Mouse (Mus musculus) neutrophil, adult 5-6 weeks (primary cell): ENCODE results near the gene Nr2c1. TPM values are rescaled to one million over a fixed set of nuclear protein-coding genes. Genes with fewer than 3 reads are reported as not detected.
A peak's percentile ranks its signal among the peaks of the same experiment; 100 is the strongest.

Source experiments
- ATAC-seq: fragments of 151-379, 151-347 bp; 2 replicates; pipeline ENCODE4 v1.8.0; 2017; ENCODE audit warnings: mild to moderate bottlenecking, moderate TSS enrichment; ENCODE audit not compliant: insufficient number of reproducible peaks, poor library complexity, low FRiP score, severe bottlenecking; ENCODE audit errors: extremely low read depth
- total RNA-seq: library from RNA; stranded (forward); fragments of 200-1000 nt; gene quantifications from 2 replicates; pipeline ENCODE4 v1.2.3, GENCODE M21; 2017

The Nr2c1 gene
- total RNA-seq, 1 experiment from 2014 or later = 3.3 TPM

- no peak for ATAC-seq
Measured at GRCm38 (mm10) chr10:94174652-94175051, 26.8 kb downstream of the Nr2c1 start.

- ATAC-seq = no peak
Measured at GRCm38 (mm10) chr10:94183199-94183598, 35.4 kb downstream of the Nr2c1 start.

DNA sequence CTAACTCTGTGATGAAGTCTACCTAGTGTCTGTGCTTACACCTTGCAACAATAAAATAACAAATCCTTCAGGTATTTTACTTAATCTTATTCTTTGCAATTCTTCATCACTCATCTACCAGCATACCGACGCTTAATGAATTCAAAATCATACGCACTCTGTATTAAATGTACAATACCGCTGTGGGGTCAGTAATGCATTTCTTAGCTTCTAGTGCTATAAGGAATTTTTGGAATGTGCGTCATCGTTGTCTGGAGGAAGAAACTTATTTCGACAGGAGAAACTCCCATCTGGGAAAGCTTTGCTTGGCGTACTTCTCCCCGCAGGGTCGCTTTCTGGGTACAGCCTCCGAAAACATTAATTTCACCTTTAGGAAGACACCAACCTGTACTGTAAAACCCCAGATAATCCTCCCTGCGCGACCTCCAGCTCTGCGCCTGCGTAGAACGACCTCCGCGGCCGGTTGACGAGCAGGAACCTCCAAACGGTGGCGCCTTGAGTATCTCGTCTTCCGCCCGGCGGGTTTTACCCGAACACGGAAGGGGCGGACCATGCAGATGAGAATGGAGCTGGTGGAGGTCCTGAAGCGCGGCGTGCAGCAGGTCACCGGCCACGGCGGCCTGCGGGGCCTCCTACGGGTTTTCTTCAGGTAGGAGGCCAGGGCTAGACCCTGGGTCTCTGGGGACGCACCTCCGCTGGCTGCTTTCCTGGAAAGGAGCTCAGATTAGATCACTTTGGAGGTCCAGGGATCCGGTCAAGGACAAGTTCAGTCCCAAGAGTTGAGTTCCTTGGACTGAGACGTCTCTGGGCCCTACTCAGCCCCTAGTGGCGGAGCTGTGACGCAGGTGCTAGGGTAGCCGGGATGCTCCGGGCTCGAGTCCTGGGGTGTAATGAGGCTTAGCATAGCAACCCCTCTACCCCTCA lies 50.9 kb downstream of the Nr2c1 start, which contains the start of gene Ndufa12:
Gene Ndufa12, plus strand, starts transcription at position 239 of the 924 bp plus-strand sequence.
- peak; percentile 98 for ATAC-seq

DNA sequence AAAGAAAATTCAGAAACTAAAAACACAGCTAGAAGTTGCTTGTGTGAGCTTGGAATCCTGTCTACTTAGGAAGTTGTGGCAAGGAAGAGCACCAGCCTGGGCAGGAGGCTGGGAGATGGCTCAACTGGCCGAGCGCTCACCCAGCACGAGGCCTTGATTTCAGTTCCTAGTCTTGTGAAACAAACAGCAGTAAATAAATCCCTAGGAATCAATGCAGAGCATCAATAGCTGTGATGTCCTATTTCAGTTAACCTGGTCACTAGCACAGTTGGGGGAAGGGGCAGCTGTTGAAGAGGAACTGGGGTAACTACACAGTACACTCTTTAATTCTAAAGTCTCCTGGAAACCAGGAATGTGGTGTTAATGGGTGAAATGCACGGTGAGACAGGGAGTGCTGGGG lies 57.1 kb downstream of the Nr2c1 start:
- no peak for ATAC-seq

DNA sequence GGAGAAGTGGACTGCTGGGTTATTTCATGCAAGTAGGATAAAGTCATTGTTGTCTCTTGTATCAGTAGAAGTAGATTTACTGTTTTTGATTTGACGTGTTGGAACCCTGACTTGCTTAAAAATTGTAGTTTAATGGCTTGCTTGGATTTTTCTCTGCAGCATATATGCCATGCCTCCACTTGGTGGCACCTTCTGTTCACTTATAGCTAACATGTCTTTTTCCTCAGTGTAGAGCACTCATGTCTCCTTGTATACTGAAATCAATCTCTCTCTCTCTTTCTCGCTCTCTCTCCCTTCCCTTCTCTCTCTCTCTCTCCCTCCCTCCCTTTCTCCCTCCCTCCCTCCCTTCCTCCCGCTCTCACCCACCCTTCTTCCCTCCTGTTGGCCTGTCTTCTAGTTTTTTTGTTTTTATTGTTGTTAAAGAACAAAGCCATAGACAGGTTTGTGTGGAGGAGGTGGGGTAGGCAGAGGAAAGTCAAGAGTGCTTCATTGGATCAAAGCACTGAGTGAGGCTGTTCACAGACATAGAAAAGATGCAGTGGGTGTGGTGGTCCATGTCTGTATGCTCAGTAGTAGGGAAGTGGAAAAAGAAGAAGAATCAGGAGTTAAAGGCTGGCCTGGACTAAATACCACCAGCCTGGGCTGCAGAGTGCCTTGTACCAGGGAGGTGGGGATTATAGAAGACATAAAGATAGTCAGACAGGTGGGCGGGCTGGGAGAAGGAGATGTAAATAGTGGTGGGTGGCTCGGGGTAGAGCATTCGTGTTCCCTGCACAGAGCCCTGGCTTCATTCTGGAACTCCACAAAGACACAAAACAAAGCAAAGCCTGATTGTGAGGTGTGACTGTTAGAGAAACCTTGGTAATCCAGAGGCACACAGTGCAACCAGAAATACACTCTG lies 63.1 kb downstream of the Nr2c1 start:
- no peak for ATAC-seq

DNA sequence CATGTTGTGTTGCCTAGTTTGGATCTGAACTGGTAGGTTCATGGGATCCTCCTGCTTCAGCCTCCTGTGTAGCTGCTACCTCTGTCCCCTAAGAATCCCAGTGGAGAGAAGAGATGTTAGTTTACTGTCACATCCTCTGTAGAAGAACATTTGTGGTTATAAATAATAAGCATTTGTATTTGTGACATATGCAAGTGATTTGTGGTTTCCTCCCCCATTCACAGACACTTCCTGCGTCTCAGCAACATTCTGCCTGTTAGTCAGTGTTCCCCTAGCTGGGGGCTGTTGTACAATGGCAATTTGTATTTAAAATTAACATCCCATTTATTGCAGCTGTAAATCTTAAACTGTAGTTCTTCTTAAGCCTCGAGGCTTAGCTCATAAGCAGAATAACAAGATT lies 63.9 kb downstream of the Nr2c1 start:
- no peak for ATAC-seq

- ATAC-seq = no peak
Measured at GRCm38 (mm10) chr10:94225026-94225750, 77.4 kb downstream of the Nr2c1 start.

DNA sequence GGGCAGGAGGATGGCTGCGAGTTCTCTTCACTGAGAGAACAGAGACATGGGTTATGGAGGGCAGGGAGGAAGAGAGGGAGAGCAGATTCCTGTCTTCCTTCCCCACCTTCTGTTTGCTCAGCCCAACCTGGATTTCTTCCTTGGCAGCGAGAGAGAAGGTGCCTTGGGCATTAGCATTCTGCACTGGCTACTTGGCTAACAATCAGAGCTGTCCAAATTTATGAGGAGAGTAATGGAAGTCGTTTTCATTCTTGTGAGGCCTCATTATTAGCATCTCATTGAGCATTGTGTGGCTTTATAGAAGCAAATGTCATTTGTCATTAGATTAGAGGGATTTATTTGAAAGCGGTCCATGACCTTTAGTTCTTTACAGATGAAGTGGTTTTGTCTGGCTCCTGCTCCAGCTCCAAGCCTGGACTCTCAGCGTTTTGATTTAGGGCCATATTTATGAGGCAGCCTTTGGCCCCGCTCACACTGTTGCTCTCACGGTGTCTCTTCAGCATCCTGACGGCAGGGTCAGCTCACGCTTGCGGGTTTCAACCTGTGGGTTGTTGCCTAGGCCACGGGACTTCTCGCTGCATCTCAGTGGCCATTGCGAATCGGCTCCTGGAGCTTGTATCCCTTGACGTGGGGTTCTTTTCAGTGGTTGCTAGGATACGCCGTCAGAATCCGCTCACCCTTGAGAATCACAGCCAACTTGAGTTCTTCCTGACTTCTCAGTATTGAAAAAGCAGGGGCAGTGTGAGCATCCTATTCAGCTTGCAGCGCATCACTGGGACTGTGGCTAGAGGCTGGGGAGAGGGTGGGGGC lies 82.6 kb downstream of the Nr2c1 start:
- no peak for ATAC-seq

DNA sequence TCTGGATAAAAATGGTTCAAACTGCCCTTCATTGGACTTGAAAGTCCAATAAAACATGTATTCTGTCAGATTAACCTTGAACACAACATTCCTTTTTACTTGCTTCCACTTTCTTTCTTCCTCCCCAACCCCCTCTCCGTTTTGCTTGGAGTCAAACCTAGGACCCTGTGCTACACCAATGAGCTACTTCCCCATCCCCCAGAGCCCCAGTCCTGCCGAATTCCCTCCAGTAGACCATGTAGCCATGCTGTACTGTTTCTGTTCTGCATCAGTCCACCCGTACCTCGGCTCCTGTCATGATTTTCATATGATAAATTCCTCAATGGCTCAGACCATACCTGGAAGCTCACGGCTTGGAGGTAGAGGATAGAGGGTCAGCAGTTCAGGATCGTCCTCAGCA lies 83.2 kb downstream of the Nr2c1 start:
- ATAC-seq = no peak

DNA sequence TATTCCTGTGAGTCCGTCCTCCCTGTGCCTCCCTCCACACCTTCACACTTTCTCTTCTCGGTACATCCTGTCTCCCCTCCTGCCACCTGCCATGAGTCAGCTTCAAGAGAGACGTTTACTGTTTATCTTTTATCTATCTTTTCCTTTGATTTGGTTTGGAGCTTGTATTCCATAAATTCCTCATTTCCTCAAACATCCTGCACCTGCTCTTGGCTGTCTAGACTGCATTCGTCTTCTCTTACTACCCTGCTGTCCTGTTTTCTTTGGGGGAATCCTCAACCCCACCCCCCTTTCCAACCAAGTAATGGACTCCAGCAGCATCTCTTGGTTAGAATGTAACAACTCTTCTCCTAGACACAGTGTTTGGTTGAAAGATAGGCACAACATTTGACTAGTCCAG lies 87.4 kb downstream of the Nr2c1 start:
- ATAC-seq = no peak

- ATAC-seq = no peak
Measured at GRCm38 (mm10) chr10:94241346-94241745, 93.5 kb downstream of the Nr2c1 start.

Other genes starting within 250 kb of the Nr2c1 start
- 8.3 and 9.4 TPM in 2 replicates for gene Vezt, start 112.2 kb upstream of the Nr2c1 start, total RNA-seq
- 8.1 and 8.3 TPM in 2 replicates for gene Fgd6, start 112.0 kb upstream of the Nr2c1 start, total RNA-seq
- 62.4 and 73.1 TPM in 2 replicates for gene Ndufa12, start 50.7 kb downstream of the Nr2c1 start, total RNA-seq
- gene Gm4792, start 150.7 kb downstream of the Nr2c1 start, total RNA-seq = not detected in 2 replicates
- 15.4 and 21.1 TPM in 2 replicates for gene Tmcc3, start 163.9 kb downstream of the Nr2c1 start, total RNA-seq